Mouse (Mus musculus) forebrain, embryonic 12.5 days (tissue): ENCODE measurements around the gene Rarres1. TPM values are rescaled to one million over a fixed set of nuclear protein-coding genes. Genes with fewer than 3 reads are reported as not detected.

Source experiments
- ATAC-seq: fragments of 200-750 bp; cut with Nextera tagmentation; 2 replicates; pipeline ENCODE4 v1.8.0; 2017; ENCODE audit warnings: moderate TSS enrichment; ENCODE audit not compliant: low FRiP score
- H3K27ac ChIP-seq: fragments of 300-500 bp; sonication (generic); 2 replicates; pipeline ENCODE4 v1.5.1; 2016; ENCODE audit warnings: mild to moderate bottlenecking
- H3K27me3 ChIP-seq: fragments of 300-500 bp; sonication (generic); 2 replicates; pipeline ENCODE4 v1.6.1; 2016; ENCODE audit warnings: mild to moderate bottlenecking
- H3K36me3 ChIP-seq: fragments of 300-500 bp; sonication (generic); replicated peaks from 2 replicates; pipeline ENCODE4 v1.6.1; 2016; ENCODE audit warnings: mild to moderate bottlenecking
- H3K4me1 ChIP-seq: fragments of 300-500 bp; sonication (generic); 2 replicates; pipeline ENCODE4 v1.6.1; 2016
- H3K4me2 ChIP-seq: fragments of 300-500 bp; sonication (generic); 2 replicates; pipeline ENCODE4 v1.6.1; 2016; ENCODE audit warnings: mild to moderate bottlenecking, moderate library complexity
- H3K4me3 ChIP-seq: fragments of 300-500 bp; sonication (generic); replicated peaks from 2 replicates; pipeline ENCODE4 v1.5.1; 2016; ENCODE audit warnings: mild to moderate bottlenecking
- H3K9ac ChIP-seq: fragments of 300-500 bp; sonication (generic); 2 replicates; pipeline ENCODE4 v1.6.1; 2016; ENCODE audit warnings: mild to moderate bottlenecking
- H3K9me3 ChIP-seq: fragments of 300-500 bp; sonication (generic); 2 replicates; pipeline ENCODE4 v1.6.1; 2016
- WGBS: fragments of 180-500 bp; shearing (Covaris S2); methylation state at CpG from one replicate; pipeline ENCODE4 v1.1.7; 2016; 5-methylcytosine and 5-hydroxymethylcytosine counted together
- polyA plus RNA-seq: library from polyadenylated mRNA; unstranded; fragments of >200 nt; fragmentation: Nextera tagmentation; extraction: Ambion mirVana; gene quantifications from 2 replicates; pipeline ENCODE4 v1.2.1, GENCODE M21; 2016

Rarres1 gene
- 0.61 and 0.74 TPM in 2 replicates for polyA plus RNA-seq

GRCm38 (mm10) chr3:67515274-67515801 is at the start of gene Rarres1:
Gene Rarres1, minus strand, starts transcription at chr3:67515523.
- Histone ChIP-seq H3K27ac (no peak within 1 kb of the TSS), H3K36me3 (no peaks in the 10 kb centered on the region), H3K4me1 (peaks cover 10% of the 10 kb centered on the region), H3K9me3 (no peaks in the 10 kb centered on the region), H3K4me3 (peak within 1 kb of the TSS; percentile 61), H3K27me3 (peaks cover 51% of the 10 kb centered on the region), H3K9ac (peak within 1 kb of the TSS; percentile 66), H3K4me2 (peak within 1 kb of the TSS; percentile 100)
- 2% methylated on average over 33 of the region's 38 CpGs for WGBS
- peak; percentile 45 for ATAC-seq

- Histone ChIP-seq H3K4me1 (no peaks in the 10 kb centered on the region), H3K4me3 (no peak overlapping the region), H3K9ac (no peak overlapping the region), H3K9me3 (no peaks in the 10 kb centered on the region), H3K27ac (no peak overlapping the region), H3K36me3 (no peaks in the 10 kb centered on the region), H3K27me3 (no peaks in the 10 kb centered on the region), H3K4me2 (no peak overlapping the region)
- ATAC-seq, result no peak
- WGBS, result 64% methylated on average over 5 of the region's 5 CpGs
Observed at GRCm38 (mm10) chr3:67564731-67565357, 49.5 kb upstream of the Rarres1 start.

- H3K4me3 ChIP-seq, result no peak overlapping the region
- H3K27me3 ChIP-seq, result no peaks in the 10 kb centered on the region
- peak overlapping the region; percentile 22 for H3K4me2 ChIP-seq
- 0 out of 2 replicates have a peak overlapping the region, but pooled peaks have one; percentile 53 for H3K27ac ChIP-seq
- H3K36me3 ChIP-seq, result no peaks in the 10 kb centered on the region
- no peaks in the 10 kb centered on the region for H3K9me3 ChIP-seq
- H3K9ac ChIP-seq, result no peak overlapping the region
- peak; percentile 24; the same call in 1 of the 2 replicates for ATAC-seq
- no peaks in the 10 kb centered on the region; the same call in 1 of the 2 replicates for H3K4me1 ChIP-seq
- WGBS, result 84% methylated on average over 14 of the region's 14 CpGs
Observed at GRCm38 (mm10) chr3:67557718-67558354, 42.5 kb upstream of the Rarres1 start.

- H3K27me3 ChIP-seq, result no peaks in the 10 kb centered on the region
- 0 out of 2 replicates have a peak overlapping the region, but pooled peaks have one; percentile 53 for H3K27ac ChIP-seq
- 58% methylated on average over 14 of the region's 14 CpGs for WGBS
- H3K36me3 ChIP-seq, result no peaks in the 10 kb centered on the region
- H3K4me1 ChIP-seq, result no peaks in the 10 kb centered on the region; the same call in 1 of the 2 replicates
- no peaks in the 10 kb centered on the region for H3K9me3 ChIP-seq
- peak; percentile 85 for ATAC-seq
- peak overlapping the region; percentile 22 for H3K4me2 ChIP-seq
- no peak overlapping the region for H3K9ac ChIP-seq
- 0 out of 2 replicates have a peak overlapping the region, but pooled peaks have one; percentile 4 for H3K4me3 ChIP-seq
Observed at GRCm38 (mm10) chr3:67557200-67557651, 41.9 kb upstream of the Rarres1 start.

- H3K4me2 ChIP-seq, result no peak overlapping the region
- no peak for ATAC-seq
- H3K27ac ChIP-seq, result no peak overlapping the region
- no peak overlapping the region for H3K9ac ChIP-seq
- no peaks in the 10 kb centered on the region for H3K36me3 ChIP-seq
- no peaks in the 10 kb centered on the region for H3K9me3 ChIP-seq
- 84% methylated on average over 5 of the region's 5 CpGs for WGBS
- no peaks in the 10 kb centered on the region for H3K27me3 ChIP-seq
- no peak overlapping the region for H3K4me3 ChIP-seq
- H3K4me1 ChIP-seq, result no peaks in the 10 kb centered on the region; the same call in 1 of the 2 replicates
Observed at GRCm38 (mm10) chr3:67555211-67555610, 39.9 kb upstream of the Rarres1 start.

GRCm38 (mm10) chr3:67553927-67554448 is 38.7 kb upstream of the Rarres1 start:
- H3K4me3 ChIP-seq, result no peak overlapping the region
- H3K9me3 ChIP-seq, result no peaks in the 10 kb centered on the region
- H3K27ac ChIP-seq, result no peak overlapping the region
- no peaks in the 10 kb centered on the region; the same call in 1 of the 2 replicates for H3K4me1 ChIP-seq
- H3K9ac ChIP-seq, result no peak overlapping the region
- no peak for ATAC-seq
- no peaks in the 10 kb centered on the region for H3K36me3 ChIP-seq
- H3K4me2 ChIP-seq, result no peak overlapping the region
- H3K27me3 ChIP-seq, result no peaks in the 10 kb centered on the region
- WGBS, result 85% methylated on average over 5 of the region's 5 CpGs

GRCm38 (mm10) chr3:67553281-67553680 is 38.0 kb upstream of the Rarres1 start:
- Histone ChIP-seq H3K4me1 (no peaks in the 10 kb centered on the region; the same call in 1 of the 2 replicates), H3K9me3 (no peaks in the 10 kb centered on the region), H3K9ac (no peak overlapping the region), H3K36me3 (no peaks in the 10 kb centered on the region), H3K27me3 (no peaks in the 10 kb centered on the region), H3K4me3 (no peak overlapping the region), H3K4me2 (no peak overlapping the region), H3K27ac (no peak overlapping the region)
- ATAC-seq, result no peak
- WGBS, result 42% methylated on average over 4 of the region's 4 CpGs

- H3K9ac ChIP-seq, result no peak overlapping the region
- 74% methylated on average over 3 of the region's 3 CpGs for WGBS
- H3K27me3 ChIP-seq, result no peaks in the 10 kb centered on the region
- H3K4me3 ChIP-seq, result no peak overlapping the region
- no peak overlapping the region for H3K4me2 ChIP-seq
- H3K9me3 ChIP-seq, result no peaks in the 10 kb centered on the region
- H3K36me3 ChIP-seq, result no peaks in the 10 kb centered on the region
- no peak for ATAC-seq
- no peaks in the 10 kb centered on the region for H3K4me1 ChIP-seq
- H3K27ac ChIP-seq, result no peak overlapping the region
Observed at GRCm38 (mm10) chr3:67551193-67551592, 35.9 kb upstream of the Rarres1 start.

- H3K36me3 ChIP-seq, result no peaks in the 10 kb centered on the region
- H3K27me3 ChIP-seq, result no peaks in the 10 kb centered on the region
- H3K4me3 ChIP-seq, result no peak overlapping the region
- no peaks in the 10 kb centered on the region for H3K4me1 ChIP-seq
- no peak overlapping the region for H3K27ac ChIP-seq
- no peak for ATAC-seq
- H3K4me2 ChIP-seq, result no peak overlapping the region
- no peaks in the 10 kb centered on the region for H3K9me3 ChIP-seq
- 83% methylated on average over 8 of the region's 8 CpGs for WGBS
- no peak overlapping the region for H3K9ac ChIP-seq
Observed at GRCm38 (mm10) chr3:67543630-67544029, 28.3 kb upstream of the Rarres1 start.

- 87% methylated on average over 6 of the region's 6 CpGs for WGBS
- Histone ChIP-seq H3K36me3 (no peaks in the 10 kb centered on the region), H3K4me1 (no peaks in the 10 kb centered on the region), H3K27ac (no peak overlapping the region), H3K9me3 (no peaks in the 10 kb centered on the region), H3K4me3 (no peak overlapping the region), H3K9ac (no peak overlapping the region), H3K4me2 (no peak overlapping the region), H3K27me3 (no peaks in the 10 kb centered on the region)
- no peak for ATAC-seq
Observed at GRCm38 (mm10) chr3:67524768-67525167, 9.4 kb upstream of the Rarres1 start.

- Histone ChIP-seq H3K9me3 (no peaks in the 10 kb centered on the region), H3K4me1 (no peaks in the 10 kb centered on the region), H3K27me3 (0 out of 2 replicates have a peak, but pooled peaks cover 7% of the 10 kb centered on the region), H3K4me3 (no peak overlapping the region), H3K4me2 (no peak overlapping the region), H3K9ac (no peak overlapping the region), H3K36me3 (no peaks in the 10 kb centered on the region), H3K27ac (no peak overlapping the region)
- no peak for ATAC-seq
- 89% methylated on average over 8 of the region's 8 CpGs for WGBS
Observed at GRCm38 (mm10) chr3:67522709-67523108, 7.4 kb upstream of the Rarres1 start.

- no peak overlapping the region for H3K27ac ChIP-seq
- H3K9me3 ChIP-seq, result no peaks in the 10 kb centered on the region
- 0 out of 2 replicates have a peak, but pooled peaks cover under 1% of the 10 kb centered on the region for H3K4me1 ChIP-seq
- peaks cover 25% of the 10 kb centered on the region for H3K27me3 ChIP-seq
- H3K4me3 ChIP-seq, result no peak overlapping the region
- no peaks in the 10 kb centered on the region for H3K36me3 ChIP-seq
- no peak overlapping the region for H3K9ac ChIP-seq
- WGBS, result 88% methylated on average over 5 of the region's 5 CpGs
- H3K4me2 ChIP-seq, result no peak overlapping the region
- ATAC-seq, result no peak
Observed at GRCm38 (mm10) chr3:67520568-67521143, 5.3 kb upstream of the Rarres1 start.
